Mouse (Mus musculus) spleen, adult 10 weeks (tissue): Measurements from ENCODE around the gene Prpf8. TPM values are rescaled to one million over a fixed set of nuclear protein-coding genes. Genes with fewer than 3 reads are reported as not detected.

Experiments used
- polyA plus RNA-seq: library from polyadenylated mRNA; stranded (reverse); fragments of 350-450 nt; fragmentation: Illumina TruSeq; extraction: RNeasy Lipid Tissue Mini Kit (QIAGEN cat#74804); gene quantifications from one replicate; pipeline ENCODE4 v1.2.3, GENCODE M21; 2015; ENCODE audit warnings: low replicate concordance; ENCODE audit not compliant: insufficient read depth

Gene Prpf8
- 119 TPM for polyA plus RNA-seq

GRCm38 (mm10) chr11:75486601-75487285 is at the start of gene Prpf8:
TSS of gene Prpf8 (plus strand) at chr11:75486816.

GRCm38 (mm10) chr11:75439363-75439762 is 47.3 kb upstream of the Prpf8 start, which contains the start of gene Serpinf2:
TSS of gene Serpinf2 (minus strand) at chr11:75439591.

GRCm38 (mm10) chr11:75453991-75454930 is 32.4 kb upstream of the Prpf8 start, which contains the start of gene Wdr81:
TSS of gene Wdr81 (minus strand) at chr11:75454717.

GRCm38 (mm10) chr11:75460844-75461742 is 25.5 kb upstream of the Prpf8 start, which contains the start of gene Tlcd2:
TSS of gene Tlcd2 (plus strand) at chr11:75461715.

GRCm38 (mm10) chr11:75509741-75510626 is 23.4 kb downstream of the Prpf8 start, which contains the start of gene Rilp:
TSS of gene Rilp (plus strand) at chr11:75510094.

GRCm38 (mm10) chr11:75513336-75513735 is 26.7 kb downstream of the Prpf8 start, which contains the start of gene Scarf1:
TSS of gene Scarf1 (plus strand) at chr11:75513540.

GRCm38 (mm10) chr11:75531469-75532242 is 45.0 kb downstream of the Prpf8 start, which contains the start of gene Slc43a2:
TSS of gene Slc43a2 (plus strand) at chr11:75531694.

Other genes starting within 250 kb of the Prpf8 start
- gene Rpa1, start 138.5 kb upstream of the Prpf8 start, polyA plus RNA-seq, result 96.3 TPM
- gene Smyd4, start 138.4 kb upstream of the Prpf8 start, polyA plus RNA-seq, result 9.9 TPM
- 10.2 TPM for gene Serpinf1, start 64.1 kb upstream of the Prpf8 start, polyA plus RNA-seq
- gene Serpinf2, start 47.2 kb upstream of the Prpf8 start, polyA plus RNA-seq, result 0.11 TPM
- 9.7 TPM for gene Wdr81, start 32.1 kb upstream of the Prpf8 start, polyA plus RNA-seq
- 5.4 TPM for gene Tlcd2, start 25.1 kb upstream of the Prpf8 start, polyA plus RNA-seq
- 1.1 TPM for gene Rilp, start 23.3 kb downstream of the Prpf8 start, polyA plus RNA-seq
- 1.8 TPM for gene Scarf1, start 26.7 kb downstream of the Prpf8 start, polyA plus RNA-seq
- gene Slc43a2, start 44.9 kb downstream of the Prpf8 start, polyA plus RNA-seq, result 27.9 TPM
- 254 TPM for gene Pitpna, start 101.3 kb downstream of the Prpf8 start, polyA plus RNA-seq
- gene Inpp5k, start 144.2 kb downstream of the Prpf8 start, polyA plus RNA-seq, result 83.1 TPM
- gene Myo1c, start 163.7 kb downstream of the Prpf8 start, polyA plus RNA-seq, result 74.6 TPM
- 99.9 TPM for gene Crk, start 192.4 kb downstream of the Prpf8 start, polyA plus RNA-seq
- 484 TPM for gene Ywhae, start 246.1 kb downstream of the Prpf8 start, polyA plus RNA-seq